Mouse (Mus musculus): ENCODE measurements around the gene Miip.

Gene Miip

DNA sequence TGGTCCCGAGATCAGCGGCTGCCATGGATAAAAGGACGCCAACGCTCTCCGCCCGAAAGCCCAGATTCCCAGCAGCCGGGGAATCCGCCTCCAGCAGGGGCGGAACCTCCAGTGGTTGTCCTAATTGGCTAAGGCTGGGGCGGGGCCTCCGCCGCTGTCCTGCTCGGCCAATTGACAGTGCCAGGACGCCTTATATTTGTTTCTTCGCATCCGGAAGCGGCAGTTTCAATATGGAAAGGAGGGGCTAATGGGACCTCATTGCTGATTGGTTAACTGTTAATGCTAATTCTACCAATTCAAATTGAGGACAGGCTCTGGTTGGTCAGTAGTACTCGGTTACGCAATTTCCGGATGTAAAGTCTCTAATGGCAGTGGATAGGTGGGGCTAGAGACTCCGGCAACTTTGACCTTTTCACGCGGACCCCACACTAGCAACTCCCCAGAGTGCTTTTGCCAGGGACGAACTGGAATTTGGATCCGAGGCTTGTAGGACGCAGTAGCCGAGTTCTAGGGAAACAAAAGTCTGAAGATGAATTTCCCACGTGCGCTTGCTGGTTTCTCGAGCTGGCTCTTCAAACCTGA, at the start of gene Miip, which contains the start of gene Fv1:
Miip (minus strand) TSS at position 367 of the 582 bp plus-strand sequence.
Fv1 (plus strand) TSS at position 530 of the 582 bp plus-strand sequence.
- in situ Hi-C loops (cut with MboI, MseI), result no loop called here

DNA sequence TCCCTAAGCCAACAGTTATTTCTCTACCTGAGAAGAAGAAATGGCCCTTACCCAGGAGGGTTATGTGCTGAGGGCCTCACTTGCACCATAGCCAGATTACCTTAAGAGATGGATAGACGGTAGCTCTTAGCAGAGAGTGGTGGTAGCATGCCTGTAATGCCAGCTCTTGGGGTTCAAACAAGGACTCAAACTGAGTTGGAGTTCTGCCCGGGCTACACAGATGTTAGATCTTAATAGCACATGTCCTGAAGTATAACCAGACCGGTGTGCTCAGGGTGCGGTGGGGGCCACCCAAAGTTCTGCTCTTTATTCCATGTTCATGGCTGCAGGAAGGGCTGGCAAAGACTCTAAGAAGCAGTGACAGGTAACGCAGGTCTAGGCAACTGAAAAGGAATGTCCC, 40.9 kb upstream of the Miip start:
- in situ Hi-C loops (cut with MboI, MseI), result no loop called here

DNA sequence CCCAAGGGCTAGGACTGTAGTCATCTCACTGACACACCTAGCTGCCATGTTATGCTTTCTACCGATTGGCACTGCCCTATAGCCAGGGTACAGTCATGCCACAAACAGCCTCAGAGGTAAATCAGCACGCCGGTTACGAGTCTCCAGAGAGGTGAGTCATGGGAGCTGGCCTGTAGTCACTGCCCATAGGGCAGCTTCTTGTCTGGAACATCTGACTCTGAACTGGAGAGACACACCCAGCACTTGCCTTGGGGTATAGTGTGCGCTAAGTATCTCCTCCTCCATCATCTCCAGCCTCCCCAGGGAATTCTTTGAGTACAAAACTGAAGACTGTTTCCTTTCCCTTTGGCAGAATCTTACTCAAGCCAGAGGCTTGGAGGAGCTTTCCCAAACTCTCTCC, 37.6 kb upstream of the Miip start:
- in situ Hi-C loops (cut with MboI, MseI), result no loop called here

DNA sequence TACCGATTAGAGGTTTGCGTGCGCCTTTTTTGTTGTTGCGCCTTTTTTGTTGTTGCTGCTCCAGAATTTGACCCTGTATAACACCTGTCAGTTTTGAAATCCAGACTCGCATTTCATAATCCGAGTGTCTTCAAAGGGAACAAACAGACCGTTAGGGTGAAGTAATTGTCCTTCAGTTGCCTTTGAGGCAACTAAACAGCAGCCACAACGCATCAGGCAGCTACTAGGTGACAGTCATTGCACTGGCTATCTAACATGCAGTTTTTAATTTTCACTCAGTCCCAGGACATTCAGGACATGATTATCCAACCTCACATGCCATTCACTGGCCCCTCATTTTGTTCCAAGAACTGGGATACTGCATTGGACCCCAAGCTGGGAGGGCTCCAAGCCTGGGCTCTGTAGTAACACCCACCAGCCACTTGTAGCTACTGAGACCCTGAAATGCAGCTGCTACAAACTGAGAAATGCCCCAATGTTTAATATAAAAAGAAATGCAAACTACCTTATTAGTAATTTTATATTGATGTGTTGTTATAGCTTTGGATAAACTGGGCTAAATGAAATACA, 36.6 kb upstream of the Miip start:
- in situ Hi-C loops (cut with MboI, MseI), result no loop called here

DNA sequence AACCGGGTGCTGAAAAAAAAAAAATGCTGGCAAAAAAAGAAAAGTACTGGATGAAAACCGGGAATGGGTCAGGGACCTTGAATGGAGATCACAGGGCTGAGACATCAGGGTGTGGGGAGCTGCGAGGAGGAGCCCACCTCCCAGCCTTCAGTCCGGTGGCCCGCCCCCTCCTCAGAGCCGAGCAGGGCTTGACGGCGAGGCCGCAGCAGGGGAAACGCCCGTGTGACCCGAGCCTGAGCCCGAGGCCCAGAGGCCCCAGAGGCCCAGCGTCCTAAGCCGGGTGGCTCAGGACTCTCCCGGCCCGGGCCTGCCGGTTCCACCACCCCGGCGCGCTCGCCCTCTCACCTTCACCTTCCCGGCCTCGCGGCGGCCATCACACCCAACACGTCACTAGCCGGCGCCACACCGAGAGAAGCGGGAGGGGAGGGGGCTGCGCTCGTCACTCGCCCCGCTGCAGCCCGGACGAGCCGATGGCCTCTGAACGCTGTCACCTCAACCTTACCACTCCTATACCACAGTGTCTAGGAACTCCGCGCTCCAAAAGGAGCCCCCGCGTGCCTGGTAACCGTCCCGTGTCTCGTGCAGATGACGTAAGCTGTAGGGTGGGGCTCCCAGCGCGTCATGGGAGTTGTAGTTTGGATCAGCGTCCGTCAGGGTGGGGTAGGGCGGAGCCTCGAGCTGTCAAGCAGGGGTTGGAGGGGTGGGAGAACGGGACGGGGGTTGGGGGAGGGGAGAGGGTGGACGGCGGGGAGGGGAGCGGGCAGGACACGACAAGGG, 35.9 kb upstream of the Miip start, which contains the start of gene Mfn2:
Mfn2 (minus strand) TSS at position 392 of the 777 bp plus-strand sequence.
- in situ Hi-C loops (cut with MboI, MseI), result no loop called here

DNA sequence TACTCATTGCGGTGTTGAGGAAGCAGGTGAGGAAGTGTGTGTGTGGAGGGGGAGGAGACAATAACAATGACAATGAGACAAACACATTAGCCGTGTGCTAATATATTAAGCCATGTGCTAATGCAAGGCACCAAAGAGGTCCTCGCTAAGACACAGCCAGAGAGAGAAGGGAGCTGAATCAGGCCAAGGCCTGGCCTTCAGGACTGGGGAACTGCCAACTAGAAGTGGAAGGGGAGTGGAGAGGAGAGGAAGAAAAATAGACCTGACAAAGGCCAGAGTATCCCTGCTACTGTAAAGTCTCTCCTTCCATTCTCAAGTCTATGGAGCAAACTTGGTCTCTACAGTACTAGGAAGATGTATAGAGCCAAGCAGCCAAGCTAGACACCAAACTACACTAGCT, 35.0 kb upstream of the Miip start:
- in situ Hi-C loops (cut with MboI, MseI), result no loop called here

DNA sequence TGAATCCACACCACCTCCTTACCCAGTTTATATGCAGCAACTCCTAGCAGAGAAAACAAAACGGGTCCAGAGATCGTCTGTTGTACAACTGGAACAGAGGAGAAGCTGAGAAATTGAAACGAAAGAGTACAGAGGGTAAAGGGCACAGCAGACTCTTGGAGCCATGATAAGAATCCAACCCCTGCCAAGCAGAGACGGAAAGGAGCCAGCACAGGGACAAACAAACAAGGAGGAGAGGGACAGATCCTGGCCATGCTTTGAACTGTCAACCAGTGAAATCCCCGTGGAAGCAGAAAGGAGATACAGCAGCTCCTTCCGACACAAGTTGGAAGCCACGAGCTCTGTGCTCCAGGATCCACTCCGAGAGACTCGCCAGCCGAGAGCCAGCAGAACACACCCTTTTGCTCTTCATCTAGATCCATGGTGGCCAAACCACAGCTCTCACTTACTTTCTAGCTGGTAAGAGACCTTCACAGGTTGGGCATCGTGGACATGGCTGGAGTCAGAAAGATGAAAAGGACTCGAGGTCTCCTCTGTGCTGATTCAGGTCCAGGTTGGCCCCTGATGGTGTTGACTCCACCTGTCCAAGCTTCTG, 34.4 kb upstream of the Miip start:
- in situ Hi-C loops (cut with MboI, MseI), result no loop called here

DNA sequence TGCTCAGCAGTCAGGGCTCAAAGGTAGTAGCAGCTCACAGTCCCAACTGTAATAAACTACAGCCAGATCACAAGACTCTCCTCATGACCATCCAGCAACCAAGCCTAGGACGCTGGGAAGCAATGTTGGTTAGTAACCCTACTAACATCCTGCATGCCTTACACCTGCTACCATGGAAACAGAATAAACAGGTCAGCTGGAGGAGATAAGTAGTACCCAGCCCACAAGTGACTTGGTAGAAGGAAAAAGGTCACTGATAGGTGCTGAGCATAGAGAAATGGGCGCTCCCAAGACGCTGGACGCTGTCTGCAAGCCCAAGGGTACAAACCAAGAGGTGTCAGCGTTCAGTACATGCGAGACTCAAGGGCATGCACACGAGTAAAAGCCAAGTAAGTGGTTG, 31.8 kb upstream of the Miip start:
- in situ Hi-C loops (cut with MboI, MseI), result no loop called here

DNA sequence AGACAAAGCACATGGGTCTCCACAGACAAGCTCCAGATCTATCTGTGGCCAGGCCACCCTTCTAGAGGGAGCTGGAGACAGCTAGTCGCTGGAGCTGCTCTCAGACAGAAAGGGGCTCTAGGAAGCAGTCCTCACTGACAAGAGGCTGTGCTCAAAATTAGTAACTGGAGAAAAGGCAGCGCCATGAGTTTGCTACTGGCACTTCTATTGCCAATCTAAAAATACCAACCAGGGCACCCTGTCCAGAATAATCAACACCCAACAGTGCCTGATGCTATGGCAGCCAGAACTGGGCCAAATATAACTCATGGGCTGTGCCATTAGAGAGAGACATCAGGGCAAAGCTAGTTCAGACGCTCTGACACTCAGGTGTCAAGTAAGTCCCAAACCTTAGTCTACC, 28.7 kb upstream of the Miip start:
- in situ Hi-C loops (cut with MboI, MseI), result no loop called here

DNA sequence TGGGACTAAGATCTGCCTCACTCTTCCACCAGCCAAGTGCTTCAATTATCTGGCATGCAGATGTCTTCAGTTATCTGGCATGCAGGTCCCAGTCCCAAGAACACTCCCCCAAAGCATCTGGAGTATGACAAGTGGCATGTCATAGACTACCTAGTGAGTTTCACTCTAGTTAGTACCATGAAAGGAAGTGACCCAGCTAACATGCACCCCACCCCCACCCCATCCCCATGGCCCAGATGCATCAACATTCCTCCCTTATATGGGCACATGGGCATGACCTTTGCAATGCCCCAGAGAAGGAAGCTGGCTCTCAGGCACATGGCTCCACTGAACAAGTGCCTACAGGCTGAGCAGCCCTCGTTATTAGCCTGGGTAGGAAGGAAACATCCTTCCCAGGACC, 27.8 kb upstream of the Miip start:
- in situ Hi-C loops (cut with MboI, MseI), result no loop called here

DNA sequence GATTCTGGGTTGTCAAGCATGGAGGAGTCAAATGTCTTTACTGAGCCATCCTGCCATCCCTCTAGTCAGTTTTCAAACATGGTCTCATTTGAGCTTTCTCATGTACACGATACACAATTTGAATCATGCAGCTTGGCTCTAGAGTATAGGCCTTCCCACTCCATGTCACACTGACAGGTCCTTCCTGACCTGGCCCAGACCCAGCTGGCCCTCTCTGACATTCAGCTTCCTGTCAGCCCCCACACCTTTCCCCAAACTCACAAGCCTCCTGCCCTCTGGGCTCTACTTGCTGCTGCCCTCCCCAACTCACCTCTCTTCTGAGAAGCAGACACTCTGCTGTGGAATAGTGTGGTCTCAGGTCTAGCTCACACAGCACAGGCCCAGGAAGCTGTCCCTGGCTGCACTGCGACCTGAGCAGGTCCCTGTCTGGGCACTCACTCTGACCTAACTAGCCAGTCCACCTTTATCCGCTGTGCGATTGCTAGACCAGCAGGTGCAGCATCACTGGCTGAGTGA, 27.3 kb upstream of the Miip start:
- in situ Hi-C loops (cut with MboI, MseI), result no loop called here

DNA sequence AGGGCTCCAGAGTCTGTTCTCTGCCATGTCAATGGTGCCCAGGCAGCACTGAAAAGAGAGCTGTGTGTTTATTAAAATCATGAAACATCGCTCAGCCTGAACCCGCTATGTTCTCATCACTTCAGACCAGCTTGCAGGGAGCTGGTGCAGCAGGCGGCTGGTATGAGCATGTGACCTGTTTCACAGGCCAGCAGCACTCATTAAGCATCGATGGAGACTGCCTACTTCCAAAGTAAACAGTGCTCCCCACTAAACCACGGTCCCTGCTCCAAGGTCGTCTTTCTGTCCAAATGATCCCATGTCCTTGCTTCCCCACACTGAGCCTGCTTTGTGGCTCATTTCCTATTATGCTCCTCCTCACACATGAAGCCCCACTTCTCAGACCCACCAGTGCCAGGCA, 21.7 kb upstream of the Miip start:
- in situ Hi-C loops (cut with MboI, MseI), result no loop called here

DNA sequence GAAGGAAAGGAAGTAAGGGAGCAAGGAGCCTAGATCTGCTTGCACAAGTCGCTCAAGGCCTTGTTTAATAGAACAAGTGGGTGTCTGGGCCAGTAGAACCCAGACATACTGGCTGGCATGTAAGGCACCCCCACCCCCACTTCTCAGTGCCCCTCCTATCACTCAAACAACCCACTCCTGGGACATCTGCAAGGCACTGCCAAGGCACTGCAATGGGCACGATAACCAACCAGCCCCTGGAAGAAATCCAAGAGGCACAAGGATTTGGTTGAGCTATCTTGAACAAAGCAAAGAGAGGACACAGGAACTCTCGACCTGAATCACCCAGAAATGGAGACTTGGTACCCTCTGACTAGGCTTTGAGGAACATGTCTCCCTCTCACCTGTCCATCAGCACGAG, 19.6 kb upstream of the Miip start:
- in situ Hi-C loops (cut with MboI, MseI), result no loop called here

DNA sequence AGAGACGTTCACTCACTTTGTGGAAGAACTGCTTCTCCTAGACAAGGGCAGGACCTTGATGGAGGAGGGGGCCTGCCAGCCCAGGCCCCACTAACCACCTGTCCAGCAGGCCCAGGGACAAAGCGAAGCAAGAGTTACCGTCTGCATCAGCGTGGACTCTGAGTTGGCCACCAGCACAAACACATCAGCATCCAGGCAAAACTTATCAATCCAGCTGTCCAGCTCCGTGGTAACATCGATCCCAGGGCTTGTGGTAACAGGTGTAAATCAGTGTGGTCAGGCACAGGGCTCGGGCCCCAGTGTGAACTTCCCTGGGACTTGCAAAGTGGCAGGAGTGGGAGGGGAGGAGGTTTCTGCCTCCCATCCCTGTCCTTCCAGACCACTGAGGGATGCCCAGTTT, 18.7 kb upstream of the Miip start:
- in situ Hi-C loops (cut with MboI, MseI), result no loop called here

DNA sequence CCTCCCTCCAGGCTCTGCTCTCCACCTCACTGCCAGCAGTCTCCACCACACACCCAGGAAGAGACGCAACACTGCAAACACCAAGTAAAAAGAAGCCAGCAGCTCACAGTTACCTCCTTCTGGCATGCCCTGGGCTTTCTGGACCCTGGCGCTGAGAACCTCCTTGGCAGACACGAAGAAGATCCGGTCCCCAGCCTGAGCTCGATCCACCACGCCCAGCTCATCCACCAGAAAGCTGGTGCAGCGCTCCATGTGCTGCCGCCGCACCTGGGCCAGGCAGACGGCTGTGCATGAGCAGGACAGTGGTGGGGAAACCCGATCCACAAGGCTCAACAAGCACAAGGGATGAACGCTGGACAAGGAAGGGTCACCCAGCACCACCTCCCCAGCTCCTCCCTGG, 17.5 kb upstream of the Miip start:
- in situ Hi-C loops (cut with MboI, MseI), result no loop called here

DNA sequence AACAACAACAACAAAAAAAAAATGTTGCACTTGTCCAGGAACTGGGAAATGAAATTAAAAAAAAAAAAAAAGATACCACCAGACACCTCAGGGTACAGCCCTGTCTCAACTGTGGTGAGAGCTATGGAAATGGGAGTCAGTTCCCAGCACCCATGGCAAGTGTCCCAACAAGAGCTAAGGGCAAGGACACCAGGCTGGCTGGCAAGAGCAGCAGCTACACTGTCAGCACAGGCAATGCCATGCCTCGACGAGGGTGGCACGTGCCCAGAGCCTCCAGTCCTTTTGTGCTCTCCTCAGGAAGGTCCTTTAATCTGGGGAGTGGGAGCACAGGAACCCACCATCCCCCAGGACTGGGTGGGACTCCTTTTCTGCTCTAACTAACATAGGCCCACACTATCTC, 15.5 kb upstream of the Miip start:
- in situ Hi-C loops (cut with MboI, MseI), result no loop called here

DNA sequence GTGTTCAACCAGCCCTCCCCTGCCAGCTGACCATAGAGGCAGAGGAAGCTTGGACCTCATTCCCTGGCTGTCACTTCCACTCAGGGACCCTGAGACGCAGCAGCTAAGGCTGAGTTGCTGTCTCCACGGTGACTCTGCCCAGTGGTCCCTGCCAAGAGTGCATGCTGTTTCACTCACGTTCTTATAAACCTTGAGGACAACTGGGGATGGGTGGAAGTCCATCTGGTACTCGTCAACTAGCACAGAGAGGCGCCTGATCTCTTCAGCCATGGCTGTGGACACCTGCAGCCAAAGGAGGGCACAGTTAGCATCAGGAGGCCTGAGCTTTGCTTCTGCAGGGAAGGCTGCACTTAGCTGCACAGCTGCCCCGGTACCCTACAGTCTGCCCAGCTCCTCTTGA, 14.4 kb upstream of the Miip start:
- in situ Hi-C loops (cut with MboI, MseI), result no loop called here

DNA sequence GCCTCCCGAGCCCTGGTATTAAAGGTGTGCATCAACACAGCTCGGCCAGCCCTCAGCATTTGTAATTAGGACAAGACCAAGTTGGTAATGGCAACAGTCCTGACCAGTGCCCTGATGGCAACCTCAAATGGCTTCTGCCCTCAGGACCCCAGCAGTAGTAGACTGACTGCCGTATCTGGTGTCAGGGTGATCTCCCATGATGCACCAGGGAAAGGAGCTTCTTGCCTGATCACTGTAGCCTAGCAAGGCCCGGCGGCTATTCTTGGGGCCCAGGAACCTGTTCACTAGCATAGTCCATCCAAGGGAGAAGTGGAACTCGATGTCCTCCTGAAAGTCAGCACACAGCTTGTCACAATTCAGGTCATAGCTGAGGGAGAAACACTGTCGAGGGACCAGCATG, 13.2 kb upstream of the Miip start:
- in situ Hi-C loops (cut with MboI, MseI), result no loop called here

DNA sequence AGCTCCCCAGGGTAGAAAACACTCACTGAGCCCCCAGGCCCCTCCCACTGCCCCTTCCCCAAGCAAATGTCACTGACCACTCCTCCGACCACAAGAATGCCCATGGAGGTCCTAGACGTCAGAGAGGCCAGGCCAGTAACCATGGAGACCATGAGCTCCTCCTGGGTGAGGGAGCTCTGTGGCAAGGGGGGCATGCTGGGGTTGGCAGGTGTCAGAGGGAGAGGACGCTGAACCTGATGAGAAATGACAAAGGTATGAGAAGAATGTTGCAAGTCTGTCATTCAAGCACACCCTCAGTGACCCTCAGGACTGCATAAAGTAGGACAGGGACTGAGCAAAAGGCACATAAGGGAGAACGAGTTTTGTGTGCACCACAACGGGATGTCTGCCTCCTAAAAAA, 11.2 kb upstream of the Miip start:
- in situ Hi-C loops (cut with MboI, MseI), result no loop called here

DNA sequence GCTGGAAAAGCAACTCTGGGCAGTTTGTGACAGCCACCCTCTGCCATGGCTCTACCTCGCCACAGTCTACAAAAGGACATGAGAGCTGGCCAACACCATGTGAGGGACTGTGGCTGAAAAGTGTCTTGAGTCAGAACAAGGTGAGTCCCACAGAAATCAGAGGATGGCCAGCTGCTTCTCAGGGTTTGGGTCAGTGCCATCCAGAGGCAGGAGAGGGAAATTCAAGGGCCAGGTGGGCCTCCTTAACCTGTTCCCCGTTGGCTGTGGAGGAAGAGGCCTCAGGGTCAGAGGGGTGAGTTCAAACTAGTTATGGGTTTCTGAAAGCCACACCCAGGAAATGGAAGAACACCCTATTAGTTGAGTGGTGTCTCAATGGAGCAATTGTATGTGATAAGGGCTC, 10.8 kb upstream of the Miip start:
- in situ Hi-C loops (cut with MboI, MseI), result no loop called here

DNA sequence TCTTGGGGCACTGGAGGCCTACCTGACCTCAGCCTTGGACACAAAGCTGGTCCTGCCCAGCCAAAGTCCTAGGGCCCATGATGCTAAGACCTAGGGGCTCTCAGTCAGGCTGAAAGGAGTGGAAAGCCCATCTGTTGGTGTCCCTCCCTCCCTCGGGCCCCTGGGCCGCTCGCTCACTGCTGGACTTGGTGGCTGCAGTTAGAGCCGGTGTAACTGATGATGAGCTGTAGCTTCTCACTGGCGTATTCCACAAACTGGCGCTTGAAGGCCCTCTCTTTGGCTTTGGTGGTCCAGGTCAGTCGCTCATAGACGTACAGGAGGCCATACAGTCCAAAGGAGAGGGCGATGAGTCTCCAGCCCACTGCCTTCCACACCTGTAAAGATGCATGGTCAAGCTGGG, 9.9 kb upstream of the Miip start:
- in situ Hi-C loops (cut with MboI, MseI), result no loop called here

DNA sequence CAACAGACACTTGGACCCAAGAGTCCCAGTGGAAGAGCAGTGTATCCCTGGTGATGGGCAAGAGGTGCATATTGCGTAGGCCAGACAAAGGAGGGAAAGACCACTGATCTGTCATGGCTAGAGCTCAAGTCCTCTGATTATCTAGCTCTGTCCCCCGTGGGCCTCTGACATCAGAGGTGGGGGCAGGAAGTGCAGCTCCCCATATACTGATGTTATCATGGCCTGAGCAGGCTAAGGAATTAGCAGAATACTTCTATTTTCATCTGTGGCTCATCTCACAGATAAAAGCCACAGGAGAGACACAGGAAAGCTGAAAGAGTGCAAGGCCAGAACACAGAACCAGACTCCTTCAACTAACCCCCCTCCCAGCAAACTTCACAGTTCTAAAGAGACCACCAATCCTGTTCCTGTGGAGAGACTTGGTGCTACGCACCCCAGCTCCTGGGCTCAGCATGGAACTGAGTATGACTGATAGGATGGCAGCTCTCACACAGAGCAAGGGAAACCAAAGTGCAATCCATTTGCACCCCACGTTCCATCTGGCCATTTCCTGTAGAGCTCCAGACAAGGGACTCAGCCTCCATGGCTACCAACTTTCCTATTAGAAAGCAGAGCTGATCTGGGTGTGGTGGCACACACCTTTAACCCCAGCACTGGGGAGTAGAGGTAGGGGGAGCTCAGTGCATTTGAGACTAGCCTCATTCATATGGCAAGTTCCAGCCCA, 7.4 kb upstream of the Miip start:
- in situ Hi-C loops (cut with MboI, MseI), result no loop called here
